8 mouse cellular contexts compared by ENCODE assay signal in the genomic region with DNA sequence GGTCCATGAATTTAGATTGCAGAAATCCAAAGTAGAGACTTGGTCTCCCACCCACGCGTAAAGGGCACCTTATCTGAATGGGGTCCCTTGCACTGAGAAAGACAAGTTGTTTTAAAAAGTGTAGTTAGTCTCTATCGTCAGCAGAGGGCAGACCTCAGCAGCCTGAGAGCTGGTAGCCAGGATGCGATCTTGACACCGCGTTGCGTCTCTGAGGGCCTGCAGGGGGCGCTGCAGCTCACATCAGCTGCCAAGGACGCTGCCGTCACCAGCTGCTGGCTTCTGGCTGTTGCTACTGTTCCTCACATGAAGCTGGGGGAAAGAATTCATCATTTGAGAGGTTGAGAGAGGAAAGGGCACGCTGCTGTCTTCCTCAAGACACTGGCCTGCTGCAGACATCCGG. TPM values are rescaled to one million over a fixed set of nuclear protein-coding genes. Genes with fewer than 3 reads are reported as not detected.
DNase-seq lines count a peak whose midpoint lies in the region; ATAC-seq lines count a peak whose summit lies in the region.

No protein-coding gene starts in this region.

- no peak overlapping the region for H3K4me3 ChIP-seq in midbrain, embryonic 14.5 days (replicated peaks; ENCODE audit: low read depth, low read length)

- intact Hi-C loops in left cerebral cortex, postnatal 36 days (cut with DNase I): loop anchor here (2.0 to 5.0 kb wide), 4 partner anchors 51 to 446 kb away; no protein-coding TSS in a partner anchor

- no peaks in the 10 kb centered on the region for H3K9me3 ChIP-seq in midbrain, embryonic 14.5 days (ENCODE audit: control insufficient read depth, low read length)

- no peaks in the 10 kb centered on the region for H3K27me3 ChIP-seq in midbrain, embryonic 14.5 days (ENCODE audit: control insufficient read depth, insufficient read depth, low read length)

- no peak overlapping the region for H3K9ac ChIP-seq in midbrain, embryonic 14.5 days (replicated peaks; ENCODE audit: low read length)

- no peaks in the 10 kb centered on the region for H3K36me3 ChIP-seq in midbrain, embryonic 14.5 days (ENCODE audit: control insufficient read depth, insufficient read depth, low read length)

- H3K4me1 ChIP-seq in midbrain, embryonic 14.5 days (ENCODE audit: control insufficient read depth, insufficient read depth, low read length): no peaks in the 10 kb centered on the region

- peak; percentile 69 for DNase-seq in 3134 (ENCODE audit: extremely low read depth, insufficient read length, low spot score)
- DNase-seq in adrenal gland, adult 8-10 months: peak; percentile 82
- peak; percentile 89 for DNase-seq in embryo, embryonic 11.5 days (ENCODE audit: low read depth, low spot score)
- peak; percentile 90 to 91 for DNase-seq in heart, adult 18-20 months
- DNase-seq in kidney, adult 11 months: peak; percentile 80
- peak; percentile 87 to 88 for DNase-seq in left cerebral cortex, postnatal 36 days (ENCODE audit: low spot score in 2 of 2)
- peak; percentile 97 for DNase-seq in midbrain, embryonic 14.5 days
- DNase-seq in spleen, adult 18-20 months: peak; percentile 65 to 84

- no peak for ATAC-seq in midbrain, embryonic 14.5 days (ENCODE audit: low FRiP score, low TSS enrichment)

- 16% methylated on average over 12 of the region's 12 CpGs for WGBS in midbrain, embryonic 14.5 days

- no peak overlapping the region for H3K4me2 ChIP-seq in midbrain, embryonic 14.5 days (ENCODE audit: low read length)

- H3K27ac ChIP-seq in midbrain, embryonic 14.5 days (replicated peaks; ENCODE audit: low read depth, low read length): no peak overlapping the region

RNA-seq across cellular contexts. Expression of a gene that starts 28.9 kb away (rescaled TPM):
- total RNA-seq in adrenal gland, adult 8-10 months (2022): 10 to 100 TPM; 36.0 to 41.1 (median 39.5) TPM
- 100 to 1,000 TPM; 123 to 139 TPM for total RNA-seq in heart, adult 18-20 months (2021)
- 10 to 100 TPM; 91.0 to 94.3 TPM for total RNA-seq in left cerebral cortex, postnatal 36 days (2021)
- polyA plus RNA-seq in midbrain, embryonic 14.5 days (2014; fragmentation: Nextera tagmentation; extraction: Ambion mirVana): 131 and 149 TPM in 2 replicates

RNA-seq across cellular contexts. Expression of a gene that starts 47.7 kb away (rescaled TPM):
- total RNA-seq in adrenal gland, adult 8-10 months (2022): under 1 TPM; 0.12 to 0.27 (median 0.16) TPM
- under 1 TPM; 0.12 to 0.18 TPM for total RNA-seq in heart, adult 18-20 months (2021)
- total RNA-seq in left cerebral cortex, postnatal 36 days (2021): not detected
- not detected in 2 replicates for polyA plus RNA-seq in midbrain, embryonic 14.5 days (2014; fragmentation: Nextera tagmentation; extraction: Ambion mirVana)
